Mouse (Mus musculus) small intestine, adult 2 months (tissue): Measurements from ENCODE around the gene Zbtb14. TPM values are rescaled to one million over a fixed set of nuclear protein-coding genes. Genes with fewer than 3 reads are reported as not detected.

Source experiments
- H3K27ac ChIP-seq: fragments of 200-500 bp; 2 replicates; pipeline ENCODE4 v1.5.1; 2012; ENCODE audit warnings: low read depth, low read length, control low read depth, inconsistent platforms; ENCODE audit not compliant: insufficient read depth
- H3K27me3 ChIP-seq: fragments of 200-500 bp; 2 replicates; pipeline ENCODE4 v1.6.1; 2012; ENCODE audit warnings: mild to moderate bottlenecking, moderate library complexity, low read length, inconsistent platforms; ENCODE audit not compliant: control insufficient read depth, insufficient read depth
- H3K36me3 ChIP-seq: fragments of 200-500 bp; 2 replicates; pipeline ENCODE4 v1.6.1; 2012; ENCODE audit warnings: mild to moderate bottlenecking, low read length, control low read depth, inconsistent platforms; ENCODE audit not compliant: control insufficient read depth, insufficient read depth
- H3K4me1 ChIP-seq: fragments of 200-500 bp; 2 replicates; pipeline ENCODE4 v1.6.1; 2012; ENCODE audit warnings: low read length, inconsistent platforms, mixed read lengths; ENCODE audit not compliant: control insufficient read depth, insufficient read depth, insufficient read length
- H3K4me3 ChIP-seq: fragments of 200-500 bp; 2 replicates; pipeline ENCODE4 v1.5.1; 2012; ENCODE audit warnings: low read depth, mild to moderate bottlenecking, control low read depth, inconsistent platforms, low read length, moderate library complexity
- CTCF ChIP-seq: fragments of 200-500 bp; IDR thresholded peaks from 2 replicates; pipeline ENCODE4 v1.5.1; 2012; ENCODE audit warnings: low read depth, mild to moderate bottlenecking, control low read depth, inconsistent platforms, low read length, moderate library complexity, mixed read lengths; ENCODE audit not compliant: insufficient replicate concordance, insufficient read length; ENCODE audit errors: extremely low read depth
- POLR2A ChIP-seq: fragments of 200-500 bp; IDR thresholded peaks from 2 replicates; pipeline ENCODE4 v1.6.1; 2012; ENCODE audit warnings: low read depth, mild to moderate bottlenecking, control low read depth, inconsistent platforms, low read length, moderate library complexity
- WGBS: fragments of 180-500 bp; shearing (Covaris S2); methylation state at CpG from one replicate; pipeline ENCODE4 v1.1.7; 2018; 5-methylcytosine and 5-hydroxymethylcytosine counted together
- polyA plus RNA-seq: library from polyadenylated mRNA; depleted of rRNA; stranded (reverse); fragments of >200 nt; gene quantifications from 2 replicates; pipeline ENCODE4 v1.2.3, GENCODE M21; 2012; rRNA removed

Zbtb14 gene
- polyA plus RNA-seq, 1 experiment, result 1.3 TPM

DNA sequence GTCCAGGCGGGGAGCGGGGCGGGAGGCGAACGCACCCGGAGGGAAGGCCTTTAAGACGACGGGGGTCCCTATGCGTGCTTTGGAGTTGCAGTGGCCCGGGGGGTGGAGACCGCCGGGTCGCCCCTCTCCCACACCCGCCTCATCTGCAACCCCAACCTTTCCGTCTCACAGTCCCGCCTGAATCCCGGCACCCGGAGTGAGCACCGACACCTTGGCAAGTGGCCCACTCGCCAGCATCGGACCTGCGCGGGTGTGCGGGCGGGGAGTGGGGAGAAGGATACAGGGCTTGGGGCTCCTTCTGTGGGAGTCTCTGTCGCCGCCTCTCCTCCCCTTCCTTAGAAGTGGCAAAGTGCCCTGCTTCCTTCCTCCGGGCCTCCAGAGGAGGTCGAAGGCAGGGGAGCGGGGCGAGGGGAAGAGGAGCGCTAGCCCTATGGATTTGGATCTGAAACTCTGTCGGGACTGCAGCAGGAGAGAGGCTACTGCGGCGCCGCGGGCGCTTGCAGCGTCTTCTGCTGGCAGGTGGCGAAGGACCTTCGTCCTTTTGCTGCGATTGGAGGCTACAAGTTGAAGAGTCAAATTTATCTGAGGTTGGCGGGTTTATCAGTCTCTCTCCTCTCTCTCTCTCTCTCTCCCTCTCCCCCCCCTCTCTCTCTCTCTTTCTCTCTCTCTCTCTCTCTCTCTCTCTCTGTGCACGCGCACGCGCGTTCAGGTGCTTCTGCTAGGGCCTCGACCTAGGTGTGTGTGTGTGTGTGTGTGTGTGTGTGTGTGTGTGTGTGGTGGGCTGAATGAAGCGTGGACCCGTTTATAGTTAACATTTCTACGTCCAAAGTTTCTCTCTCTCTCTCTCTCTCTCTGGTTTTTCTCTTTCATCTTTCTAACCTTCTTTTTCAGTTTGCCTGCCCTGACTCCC is 57.0 kb downstream of the Zbtb14 start:
- no peak overlapping the region for H3K27ac ChIP-seq
- no peaks in the 10 kb centered on the region for H3K36me3 ChIP-seq
- no peak for TF ChIP-seq POLR2A
- TF ChIP-seq CTCF, result no peak
- peaks cover 3% of the 10 kb centered on the region for H3K4me1 ChIP-seq
- H3K4me3 ChIP-seq, result no peak overlapping the region
- WGBS, result 2% methylated on average over 52 of the region's 52 CpGs
- H3K27me3 ChIP-seq, result peaks cover 16% of the 10 kb centered on the region

Other genes with a start within 250 kb of the Zbtb14 start
- gene Akain1, start 56.3 kb downstream of the Zbtb14 start, polyA plus RNA-seq, result not detected in 2 replicates